Mouse (Mus musculus) lung, postnatal 14 days (tissue): ENCODE measurements at regions not wholly inside any gene's neighbourhood (a gene's known extent, or its start where the extent isn't known, plus 50 kb on each side); places are given as distances from the start of the nearest gene placed in this dataset.
"Not testable (repeated sequence)": the region's sequence is repeated elsewhere in the genome, so short reads cannot be mapped to it uniquely, and the experiment has no call there.

Experiments used
- DNase-seq: peaks from one replicate; pipeline ENCODE4 v3.0.0; 2021

- no peak for DNase-seq
These were observed 93.6 kb upstream of the Ifngr1 start for GRCm38 (mm10) chr10:19498112-19498511.

GRCm38 (mm10) chr10:19502874-19503273 lies 88.9 kb upstream of the Ifngr1 start:
- DNase-seq = no peak

GRCm38 (mm10) chr10:19503846-19504765 lies 87.6 kb upstream of the Ifngr1 start:
- DNase-seq = no peak

GRCm38 (mm10) chr10:19505174-19505573 lies 86.6 kb upstream of the Ifngr1 start:
- DNase-seq = no peak

GRCm38 (mm10) chr10:19505979-19506378 lies 85.8 kb upstream of the Ifngr1 start:
- DNase-seq = no peak

GRCm38 (mm10) chr10:19506434-19506833 lies 85.3 kb upstream of the Ifngr1 start:
- no peak for DNase-seq

GRCm38 (mm10) chr10:19508221-19508745 lies 83.5 kb upstream of the Ifngr1 start:
- no peak for DNase-seq

- no peak for DNase-seq
These were observed 81.7 kb upstream of the Ifngr1 start for GRCm38 (mm10) chr10:19510047-19510446.

- DNase-seq = not testable (repeated sequence)
These were observed 77.4 kb upstream of the Ifngr1 start for GRCm38 (mm10) chr10:19514366-19514765.

- no peak for DNase-seq
These were observed 76.9 kb upstream of the Ifngr1 start for GRCm38 (mm10) chr10:19514837-19515236.

GRCm38 (mm10) chr10:19516011-19516410 lies 75.7 kb upstream of the Ifngr1 start:
- no peak for DNase-seq

GRCm38 (mm10) chr10:19517093-19517492 lies 74.7 kb upstream of the Ifngr1 start:
- no peak for DNase-seq

- DNase-seq = no peak
These were observed 73.0 kb upstream of the Ifngr1 start for GRCm38 (mm10) chr10:19518763-19519162.

- no peak for DNase-seq
These were observed 69.6 kb upstream of the Ifngr1 start for GRCm38 (mm10) chr10:19522198-19522597.

GRCm38 (mm10) chr10:19525939-19526338 lies 65.8 kb upstream of the Ifngr1 start:
- no peak for DNase-seq

GRCm38 (mm10) chr10:19526353-19526752 lies 65.4 kb upstream of the Ifngr1 start:
- DNase-seq = no peak

- DNase-seq = no peak
These were observed 62.1 kb upstream of the Ifngr1 start for GRCm38 (mm10) chr10:19529655-19530054.

GRCm38 (mm10) chr10:19530056-19530455 lies 61.7 kb upstream of the Ifngr1 start:
- no peak for DNase-seq

- no peak for DNase-seq
These were observed 60.3 kb upstream of the Ifngr1 start for GRCm38 (mm10) chr10:19531452-19531851.

GRCm38 (mm10) chr10:19532790-19533189 lies 59.0 kb upstream of the Ifngr1 start:
- DNase-seq = no peak

- DNase-seq = no peak
These were observed 57.9 kb upstream of the Ifngr1 start for GRCm38 (mm10) chr10:19533846-19534245.
